Mouse (Mus musculus) testis, adult 2 months (tissue): ENCODE data around the gene Nav2.

ENCODE experiments used
- CTCF ChIP-seq: fragments of 200-500 bp; IDR thresholded peaks from 2 replicates; pipeline ENCODE4 v1.5.1; 2012; ENCODE audit warnings: low read depth, mild to moderate bottlenecking, inconsistent platforms, low read length, moderate library complexity; ENCODE audit not compliant: control insufficient read depth, insufficient read depth, insufficient replicate concordance
- POLR2A ChIP-seq: fragments of 200-500 bp; IDR thresholded peaks from 2 replicates; pipeline ENCODE4 v1.6.1; 2012; ENCODE audit warnings: low read depth, mild to moderate bottlenecking, inconsistent platforms, low read length, moderate library complexity; ENCODE audit not compliant: control insufficient read depth

DNA sequence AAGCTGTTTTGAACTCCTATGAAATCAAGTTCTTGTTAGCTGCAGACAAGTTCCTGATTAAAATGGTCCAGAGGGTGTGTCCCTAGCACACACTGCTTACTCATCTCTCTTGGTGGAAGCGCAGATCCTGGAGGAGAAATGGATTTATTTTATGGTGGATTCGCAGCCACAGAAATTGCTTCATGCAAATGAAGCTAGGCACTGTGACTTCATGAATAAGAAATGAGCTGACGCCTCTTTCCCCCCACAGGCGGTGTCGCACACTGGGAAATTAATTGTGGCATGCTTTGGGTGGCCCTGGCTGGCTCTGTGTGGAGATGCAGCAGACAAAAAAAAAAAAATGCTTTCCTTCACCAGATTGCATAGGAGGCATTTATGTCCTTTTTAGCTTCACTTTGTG lies 170.4 kb downstream of the Nav2 start:
- TF ChIP-seq POLR2A (no peak), CTCF (no peak)
